Mouse (Mus musculus) brain, embryonic 14.5 days (tissue): ENCODE measurements around the gene Aqp11.

ENCODE experiments used
- CTCF ChIP-seq: fragments of 200-500 bp; IDR thresholded peaks from 2 replicates; pipeline ENCODE4 v1.5.1; 2012; ENCODE audit warnings: inconsistent platforms, mild to moderate bottlenecking, moderate library complexity, borderline replicate concordance; ENCODE audit not compliant: insufficient read depth, insufficient read length; ENCODE audit errors: extremely low read depth
- POLR2A ChIP-seq: fragments of 200-500 bp; IDR thresholded peaks from 2 replicates; pipeline ENCODE4 v1.6.1; 2012; ENCODE audit warnings: mild to moderate bottlenecking, inconsistent platforms, borderline replicate concordance; ENCODE audit not compliant: poor library complexity, insufficient read depth, insufficient read length, severe bottlenecking; ENCODE audit errors: extremely low read depth

GRCm38 (mm10) chr7:97695441-97695840 is 42.6 kb downstream of the Aqp11 start:
- no peak for TF ChIP-seq CTCF
- no peak for TF ChIP-seq POLR2A
